Mouse (Mus musculus): ENCODE data around the gene Clk2.

GRCm38 (mm10) chr3:89183058-89183958, 18.7 kb downstream of the Clk2 start, which contains the start of gene Fam189b:
- TF ChIP-seq CEBPB (IDR thresholded peaks at IDR 0.05; ENCODE audit: insufficient read depth, poor library complexity, severe bottlenecking) = no peak
- TF ChIP-seq POLR2A (IDR thresholded peaks at IDR 0.05; ENCODE audit: insufficient read length, low read depth) = peak; percentile 61
- TF ChIP-seq POLR2AphosphoS2 (IDR thresholded peaks at IDR 0.05; ENCODE audit: insufficient read length, low read depth) = peak; percentile 80
- TF ChIP-seq SRF (IDR thresholded peaks at IDR 0.05; ENCODE audit: control insufficient read depth, insufficient read length, low read depth) = no peak
- no peak for TF ChIP-seq REST (IDR thresholded peaks at IDR 0.05; ENCODE audit: insufficient read depth, insufficient read length)
- TF ChIP-seq TCF12 (IDR thresholded peaks at IDR 0.05; ENCODE audit: insufficient read depth, poor library complexity, severe bottlenecking) = no peak
- TF ChIP-seq USF1 (IDR thresholded peaks at IDR 0.05; ENCODE audit: low read depth) = no peak
- no peak for TF ChIP-seq MYOG (IDR thresholded peaks at IDR 0.05; ENCODE audit: control insufficient read depth in 1 of 3, insufficient read depth in 1 of 3, insufficient read length in 2 of 3, low read depth in 2 of 3)
- no peak for TF ChIP-seq E2F4 (IDR thresholded peaks at IDR 0.05; ENCODE audit: insufficient read depth)
- no peak for TF ChIP-seq MYOD1 (IDR thresholded peaks at IDR 0.05; ENCODE audit: control insufficient read depth in 1 of 3, insufficient read length in 2 of 3, low read depth in 2 of 3)
- no peak for TF ChIP-seq MAX (IDR thresholded peaks at IDR 0.05; ENCODE audit: low read depth)
- TF ChIP-seq TCF3 (IDR thresholded peaks at IDR 0.05; ENCODE audit: insufficient read length, low read depth) = no peak

Measured in myocyte (in vitro differentiated cells).